Mouse (Mus musculus): ENCODE measurements around the gene Siva1.

The Siva1 gene

GRCm38 (mm10) chr12:112623742-112624141 is 20.7 kb upstream of the Siva1 start:
- peak; percentile 68 for DNase-seq (ENCODE audit: low read depth)

- no peak for DNase-seq (ENCODE audit: low read depth)
These were observed 18.8 kb upstream of the Siva1 start for GRCm38 (mm10) chr12:112625700-112626099.

DNA sequence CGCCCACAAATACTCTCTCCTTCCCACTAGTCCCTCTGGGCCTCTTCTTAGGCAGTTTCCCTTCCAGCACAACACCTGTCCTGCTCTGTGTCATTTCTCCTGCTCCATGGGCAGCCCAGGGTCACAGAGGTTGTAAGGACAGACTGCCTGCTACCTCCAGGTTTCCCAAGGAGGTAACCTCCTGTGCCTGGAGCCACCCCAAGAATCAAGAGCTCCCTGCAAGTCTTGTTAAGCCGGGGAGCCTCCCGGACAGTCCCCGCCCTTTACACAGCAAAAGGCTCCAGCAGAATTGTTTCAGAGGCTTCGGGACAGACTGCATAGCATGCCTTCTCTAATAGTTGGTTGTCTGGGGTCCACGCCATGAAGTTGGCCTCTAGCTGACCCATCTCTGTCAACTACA is 18.0 kb upstream of the Siva1 start:
- DNase-seq (ENCODE audit: low read depth) = no peak

DNA sequence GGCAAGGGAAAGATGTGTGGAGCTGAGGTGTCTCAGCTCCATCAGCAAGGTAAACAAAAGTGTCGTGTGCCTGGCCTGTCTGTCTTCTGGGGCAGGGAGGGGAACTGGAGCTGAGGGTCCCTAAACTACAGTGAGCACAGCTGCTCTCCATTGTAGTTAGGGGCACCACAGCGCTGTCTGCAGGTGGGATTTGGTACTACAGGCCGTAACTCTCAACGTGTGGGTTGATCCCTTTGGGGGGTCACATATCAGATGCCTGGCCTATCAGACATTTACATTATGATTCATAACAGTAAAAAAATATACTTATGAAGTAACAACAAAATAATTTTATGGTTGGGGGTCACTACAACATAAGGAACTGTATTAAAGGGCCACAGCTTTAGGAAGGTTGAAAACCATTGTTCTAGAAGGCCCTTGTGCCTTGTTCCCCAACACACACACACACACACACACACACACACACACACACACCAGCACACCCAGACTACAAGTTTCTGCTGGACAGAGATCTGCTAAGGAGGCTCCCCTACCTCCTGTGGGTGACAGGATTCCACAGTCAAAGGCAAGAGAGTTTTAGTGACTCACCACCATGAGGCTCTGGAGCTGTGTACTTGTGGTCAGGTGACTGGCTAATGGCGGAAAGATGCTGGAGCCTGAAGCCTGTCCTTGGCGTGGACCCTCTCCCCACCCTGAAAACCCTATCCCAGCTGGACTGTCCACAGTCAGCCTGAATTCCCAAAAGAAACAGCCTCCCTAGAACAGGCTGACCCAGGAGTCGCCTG is 17.2 kb upstream of the Siva1 start:
- DNase-seq (ENCODE audit: low read depth) = no peak

DNA sequence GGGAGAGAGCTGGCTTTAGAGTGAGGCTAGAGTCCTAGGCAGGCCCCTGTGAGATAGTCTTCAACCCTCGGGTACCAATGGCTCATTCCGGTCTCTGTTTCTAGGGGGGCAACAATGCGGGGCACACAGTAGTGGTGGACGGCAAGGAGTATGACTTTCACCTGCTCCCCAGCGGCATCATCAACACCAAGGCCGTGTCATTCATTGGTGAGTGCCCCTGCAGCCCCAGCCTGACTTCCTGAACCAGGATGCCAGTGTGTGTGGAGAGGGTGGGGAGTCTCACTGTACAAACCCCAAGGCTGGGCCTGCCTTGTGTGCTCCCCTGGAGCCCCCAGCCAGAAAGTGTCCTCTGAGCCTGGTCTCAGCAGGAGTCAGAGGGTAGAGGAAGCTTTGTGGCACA is 16.3 kb upstream of the Siva1 start:
- DNase-seq (ENCODE audit: low read depth) = no peak

GRCm38 (mm10) chr12:112628928-112629721 is 15.4 kb upstream of the Siva1 start:
- no peak for DNase-seq (ENCODE audit: low read depth)

DNA sequence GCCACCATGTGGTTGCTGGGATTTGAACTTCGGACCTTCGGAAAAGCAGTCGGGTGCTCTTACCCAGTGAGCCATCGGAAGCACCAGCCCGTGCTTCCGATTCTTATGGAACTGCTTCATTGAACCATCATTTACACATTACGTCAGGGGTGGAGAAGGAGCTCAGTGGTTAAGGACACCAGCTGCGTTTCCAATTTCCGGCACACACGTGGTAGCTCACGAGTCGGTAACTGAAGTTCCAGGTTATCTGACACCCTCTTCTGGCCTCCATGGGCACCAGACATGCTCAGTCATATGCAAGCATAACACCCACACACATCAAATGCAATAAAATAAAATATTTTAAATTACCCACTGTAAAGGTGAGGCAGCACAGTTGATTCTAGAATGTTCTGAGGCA is 14.4 kb upstream of the Siva1 start:
- DNase-seq (ENCODE audit: low read depth) = no peak

DNA sequence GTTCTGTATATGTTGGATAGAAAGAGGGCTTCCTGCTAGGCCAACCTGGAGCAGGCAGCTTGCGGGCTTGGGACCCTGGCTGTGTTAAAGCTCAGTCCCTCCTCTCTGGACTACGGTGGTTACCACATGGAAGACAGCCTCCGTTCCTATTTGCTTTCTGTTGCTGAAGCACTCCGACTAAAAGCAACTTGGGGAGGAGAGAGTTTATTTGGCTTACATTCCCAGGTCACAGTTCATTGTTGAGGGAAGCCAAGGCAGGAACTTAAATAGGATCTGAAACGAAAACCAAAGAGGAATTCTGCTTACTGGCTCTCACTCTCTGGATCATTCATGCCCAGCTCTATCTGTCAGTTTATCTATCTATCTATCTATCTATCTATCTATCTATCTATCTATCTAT is 13.7 kb upstream of the Siva1 start:
- DNase-seq (ENCODE audit: low read depth) = no peak

DNA sequence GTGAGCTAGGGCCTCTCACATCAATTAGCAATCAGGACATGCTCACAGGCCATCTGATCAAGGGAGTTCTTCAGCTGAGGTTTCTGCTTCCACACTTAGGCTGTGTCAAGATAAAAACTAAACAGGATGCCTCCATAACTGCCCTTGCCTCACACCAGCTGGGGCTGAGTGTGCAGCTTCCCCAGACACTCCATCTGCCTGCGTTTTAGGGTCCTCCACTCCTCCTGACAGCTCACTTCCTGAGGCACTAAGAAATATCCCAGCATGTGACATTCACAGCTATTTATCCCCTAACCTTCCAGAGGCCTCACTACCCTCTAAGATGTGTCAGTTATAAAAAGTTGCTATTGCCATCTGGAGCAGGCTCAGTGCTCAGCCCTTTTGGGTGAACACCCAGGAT is 13.0 kb upstream of the Siva1 start:
- no peak for DNase-seq (ENCODE audit: low read depth)

DNA sequence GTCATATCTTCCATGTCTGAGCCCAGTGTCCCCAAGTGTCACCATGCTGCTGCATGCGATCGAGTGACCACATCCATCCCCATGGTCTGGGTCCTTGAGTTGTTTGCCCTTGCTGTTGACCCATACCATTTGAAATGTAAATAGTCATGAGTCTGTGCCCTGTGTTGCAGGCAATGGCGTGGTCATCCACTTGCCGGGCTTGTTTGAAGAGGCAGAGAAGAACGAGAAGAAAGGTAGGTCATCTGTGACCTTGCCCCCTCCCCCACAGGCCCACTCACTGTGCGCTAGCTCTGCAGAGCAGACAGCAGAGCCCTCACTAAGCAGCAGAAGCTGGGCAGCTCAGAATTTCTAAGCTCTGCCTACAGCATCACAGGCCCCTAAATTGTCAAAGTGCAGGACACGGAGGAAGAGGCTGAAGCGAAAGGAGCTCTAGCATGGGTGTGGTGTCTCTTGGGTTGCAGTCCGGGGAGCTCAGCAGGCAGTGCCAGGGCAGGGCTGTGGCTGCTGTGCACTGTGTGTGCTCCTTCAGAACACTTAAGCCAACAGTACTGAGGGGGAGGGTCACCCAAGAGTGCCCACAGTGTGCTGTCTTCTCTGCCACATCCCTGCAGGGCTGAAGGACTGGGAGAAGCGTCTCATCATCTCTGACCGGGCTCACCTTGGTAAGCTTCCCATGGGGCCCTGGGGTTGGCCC is 12.2 kb upstream of the Siva1 start:
- DNase-seq (ENCODE audit: low read depth) = no peak

- DNase-seq (ENCODE audit: low read depth) = no peak
These were observed 11.6 kb upstream of the Siva1 start for GRCm38 (mm10) chr12:112632907-112633306.

- DNase-seq (ENCODE audit: low read depth) = no peak
These were observed 10.8 kb upstream of the Siva1 start for GRCm38 (mm10) chr12:112633686-112634085.

GRCm38 (mm10) chr12:112639526-112639925 is 5.0 kb upstream of the Siva1 start:
- no peak for DNase-seq (ENCODE audit: low read depth)

GRCm38 (mm10) chr12:112643126-112643525 is 1.4 kb upstream of the Siva1 start:
- DNase-seq (ENCODE audit: low read depth) = no peak

DNA sequence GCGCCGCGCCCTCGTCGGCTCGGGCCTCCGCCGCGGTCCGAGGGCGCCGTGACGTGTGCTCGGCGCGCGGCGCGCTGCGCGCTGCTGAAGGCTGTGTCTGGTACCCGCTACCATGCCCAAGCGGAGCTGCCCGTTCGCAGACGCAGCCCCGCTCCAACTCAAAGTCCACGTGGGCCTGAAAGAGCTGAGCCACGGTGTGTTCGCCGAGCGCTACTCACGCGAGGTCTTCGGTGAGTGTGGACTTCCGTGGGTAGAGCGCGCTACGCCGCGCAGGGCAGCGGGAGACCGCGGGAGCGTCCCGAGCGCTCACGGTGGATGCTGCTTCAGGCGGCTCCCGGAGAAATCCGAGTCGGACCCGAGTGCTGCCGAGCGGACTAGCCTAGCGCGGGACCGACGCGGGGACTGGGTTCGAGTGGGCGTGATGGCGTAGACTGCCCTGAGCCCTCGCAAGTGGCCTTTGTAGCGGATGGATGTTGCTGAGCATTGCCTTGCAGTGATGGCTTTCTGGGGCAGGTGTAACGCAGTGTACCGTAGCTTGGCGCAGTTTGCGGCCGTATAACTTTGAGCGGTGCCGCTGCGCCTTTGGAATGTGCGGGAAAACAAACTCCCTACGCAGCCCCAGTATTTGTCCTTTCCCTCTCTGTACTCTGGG is 502 bp downstream of the Siva1 start:
- no peak for DNase-seq (ENCODE audit: low read depth)

- no peak for DNase-seq (ENCODE audit: low read depth)
These were observed 1.7 kb downstream of the Siva1 start for GRCm38 (mm10) chr12:112646139-112646538.

GRCm38 (mm10) chr12:112648081-112648480 is 3.6 kb downstream of the Siva1 start:
- DNase-seq (ENCODE audit: low read depth) = no peak

DNA sequence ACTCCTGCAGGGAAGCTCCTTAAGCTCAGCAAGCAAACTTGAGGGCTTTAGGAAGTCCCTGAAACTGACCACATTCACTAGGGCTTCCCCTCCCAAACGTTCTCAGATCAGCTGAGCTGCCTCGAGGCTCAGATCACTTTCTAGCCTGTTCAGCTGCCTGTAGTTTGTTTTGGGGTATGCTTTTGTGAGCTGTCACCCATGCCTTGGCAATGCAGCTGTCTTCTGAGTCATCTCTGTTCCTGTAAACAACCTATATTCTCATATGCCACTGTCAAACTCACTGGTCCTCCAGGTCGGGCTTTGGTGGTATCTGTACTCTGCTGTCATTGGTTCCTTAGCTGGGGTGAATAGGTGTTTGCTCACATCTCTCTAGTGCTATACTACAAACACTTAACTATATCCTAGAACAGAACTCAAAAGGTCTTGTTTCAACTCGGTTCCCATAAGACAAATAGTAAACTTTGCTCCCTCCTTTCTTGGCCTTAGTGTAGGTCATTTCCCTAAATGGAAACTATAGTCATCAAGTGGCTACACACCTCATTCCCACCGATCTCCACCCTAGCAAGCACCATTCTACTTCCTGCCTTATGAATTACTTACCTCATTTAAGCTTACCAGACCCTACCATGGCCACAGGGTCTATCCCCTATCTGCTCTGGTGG is 7.4 kb downstream of the Siva1 start:
- DNase-seq (ENCODE audit: low read depth) = no peak

- DNase-seq (ENCODE audit: low read depth) = peak; percentile 80
These were observed 8.8 kb downstream of the Siva1 start for GRCm38 (mm10) chr12:112653157-112653824.

- no peak for DNase-seq (ENCODE audit: low read depth)
These were observed 9.6 kb downstream of the Siva1 start for GRCm38 (mm10) chr12:112654076-112654475.

DNA sequence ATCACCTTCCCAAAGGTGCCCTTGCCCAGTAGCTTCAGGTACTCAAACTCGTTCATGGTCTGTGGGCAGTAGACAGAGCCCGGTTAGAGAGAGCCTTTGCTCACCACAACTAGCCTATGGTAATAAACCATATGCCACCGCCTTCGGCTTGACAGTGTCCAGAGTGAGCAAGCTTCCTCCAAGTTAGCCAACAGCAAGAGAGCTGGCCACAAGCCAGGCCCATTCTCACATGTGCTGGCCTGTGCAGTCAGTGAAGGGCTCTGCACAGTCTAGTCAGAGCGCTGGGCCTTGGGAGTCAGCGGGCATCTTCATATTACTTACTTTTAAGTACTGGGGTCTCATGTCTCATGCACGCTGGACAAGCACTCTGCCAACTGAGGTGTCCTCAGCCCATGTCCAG is 14.1 kb downstream of the Siva1 start:
- DNase-seq (ENCODE audit: low read depth) = no peak
